Mouse (Mus musculus) midbrain, postnatal 0 days (tissue): ENCODE data around the gene Iqschfp. TPM values are rescaled to one million over a fixed set of nuclear protein-coding genes. Genes with fewer than 3 reads are reported as not detected.

Source experiments
- ATAC-seq: fragments of 200-750 bp; cut with Nextera tagmentation; 2 replicates; pipeline ENCODE4 v1.8.0; 2017; ENCODE audit warnings: moderate number of reproducible peaks, mild to moderate bottlenecking, moderate TSS enrichment, moderate library complexity; ENCODE audit not compliant: low FRiP score
- DNase-seq: peaks from one replicate; pipeline ENCODE4 v3.0.0-alpha.2; 2015; ENCODE audit warnings: low spot score
- H3K27ac ChIP-seq: fragments of 300-500 bp; sonication (generic); 2 replicates; pipeline ENCODE4 v1.5.1; 2014; ENCODE audit warnings: low read depth, mild to moderate bottlenecking, low read length, mixed read lengths
- H3K27me3 ChIP-seq: fragments of 300-500 bp; sonication (generic); 2 replicates; pipeline ENCODE4 v1.6.1; 2014; ENCODE audit warnings: low read length, control low read depth, mixed read lengths; ENCODE audit not compliant: insufficient read depth
- H3K36me3 ChIP-seq: fragments of 300-500 bp; sonication (generic); 2 replicates; pipeline ENCODE4 v1.6.1; 2014; ENCODE audit warnings: low read length, control low read depth, mixed read lengths; ENCODE audit not compliant: insufficient read depth
- H3K4me1 ChIP-seq: fragments of 300-500 bp; sonication (generic); 2 replicates; pipeline ENCODE4 v1.6.1; 2014; ENCODE audit warnings: mild to moderate bottlenecking, control low read depth, antibody characterized with exemption, low read length, mixed read lengths; ENCODE audit not compliant: insufficient read depth
- H3K4me2 ChIP-seq: fragments of 300-500 bp; sonication (generic); 2 replicates; pipeline ENCODE4 v1.6.1; 2014; ENCODE audit warnings: low read depth, mild to moderate bottlenecking, low read length, mixed read lengths; ENCODE audit not compliant: poor library complexity, severe bottlenecking
- H3K4me3 ChIP-seq: fragments of 300-500 bp; sonication (generic); 2 replicates; pipeline ENCODE4 v1.5.1; 2014; ENCODE audit warnings: low read depth, mild to moderate bottlenecking, low read length, moderate library complexity
- H3K9ac ChIP-seq: fragments of 300-500 bp; sonication (generic); replicated peaks from 2 replicates; pipeline ENCODE4 v1.6.1; 2014; ENCODE audit warnings: mild to moderate bottlenecking, low read length, moderate library complexity, mixed read lengths; ENCODE audit not compliant: poor library complexity, severe bottlenecking
- H3K9me3 ChIP-seq: fragments of 300-500 bp; sonication (generic); 2 replicates; pipeline ENCODE4 v1.6.1; 2016; ENCODE audit warnings: low read length, control low read depth
- CTCF ChIP-seq: IDR thresholded peaks from 2 replicates; pipeline ENCODE4 v1.5.1; 2016; ENCODE audit warnings: antibody characterized with exemption, mild to moderate bottlenecking
- WGBS: fragments of 180-500 bp; shearing (Covaris S2); extraction: QIAGEN DNeasy Blood & Tissue Kit; methylation state at CpG from one replicate; pipeline ENCODE4 v1.1.7; 2014; 5-methylcytosine and 5-hydroxymethylcytosine counted together
- polyA plus RNA-seq: library from polyadenylated mRNA; unstranded; fragments of >200 nt; fragmentation: Nextera tagmentation; extraction: Ambion mirVana; gene quantifications from 2 replicates; pipeline ENCODE4 v1.2.1, GENCODE M21; 2015
- total RNA-seq: library from RNA; depleted of rRNA; stranded (reverse); fragments of >200 nt; gene quantifications from 2 replicates; pipeline ENCODE4 v1.2.3, GENCODE M21; 2014

Gene Iqschfp
- total and polyA plus RNA-seq, 2 experiments from 2014 or later: 4.5 to 5.7 TPM

- peak; percentile 69 for TF ChIP-seq CTCF
- Histone ChIP-seq H3K4me3 (no peak overlapping the region), H3K27me3 (no peaks in the 10 kb centered on the region), H3K4me2 (no peak overlapping the region), H3K4me1 (0 out of 2 replicates have a peak, but pooled peaks cover 5% of the 10 kb centered on the region), H3K27ac (no peak overlapping the region), H3K9ac (no peak overlapping the region), H3K36me3 (peaks cover 2% of the 10 kb centered on the region; the same call in 1 of the 2 replicates), H3K9me3 (no peaks in the 10 kb centered on the region)
- WGBS: 64% methylated on average over 10 of the region's 10 CpGs
- DNase-seq: peak; percentile 78
- ATAC-seq: no peak
These were observed 723.2 kb downstream of the Iqschfp start for GRCm38 (mm10) chr3:68615042-68615810.

GRCm38 (mm10) chr3:68616363-68616762, 724.3 kb downstream of the Iqschfp start:
- WGBS: 93% methylated on average over 12 of the region's 12 CpGs
- ATAC-seq (no peak), DNase-seq (no peak)
- TF ChIP-seq CTCF: no peak
- no peak overlapping the region for H3K4me2 ChIP-seq
- no peak overlapping the region for H3K9ac ChIP-seq
- H3K27ac ChIP-seq: no peak overlapping the region
- H3K9me3 ChIP-seq: no peaks in the 10 kb centered on the region
- H3K27me3 ChIP-seq: no peaks in the 10 kb centered on the region
- H3K4me3 ChIP-seq: no peak overlapping the region
- H3K4me1 ChIP-seq: 0 out of 2 replicates have a peak, but pooled peaks cover 5% of the 10 kb centered on the region
- H3K36me3 ChIP-seq: peaks cover 8% of the 10 kb centered on the region

- H3K27me3 ChIP-seq: no peaks in the 10 kb centered on the region
- ATAC-seq: no peak
- no peak for DNase-seq
- 92% methylated on average over 10 of the region's 10 CpGs for WGBS
- no peak for TF ChIP-seq CTCF
- H3K4me2 ChIP-seq: no peak overlapping the region
- H3K27ac ChIP-seq: no peak overlapping the region
- H3K9me3 ChIP-seq: no peaks in the 10 kb centered on the region
- H3K4me3 ChIP-seq: no peak overlapping the region
- 0 out of 2 replicates have a peak, but pooled peaks cover 5% of the 10 kb centered on the region for H3K4me1 ChIP-seq
- no peak overlapping the region for H3K9ac ChIP-seq
- peaks cover 15% of the 10 kb centered on the region for H3K36me3 ChIP-seq
These were observed 725.7 kb downstream of the Iqschfp start for GRCm38 (mm10) chr3:68617708-68618107.

- no peak for TF ChIP-seq CTCF
- Histone ChIP-seq H3K4me1 (0 out of 2 replicates have a peak, but pooled peaks cover 4% of the 10 kb centered on the region), H3K36me3 (peaks cover 15% of the 10 kb centered on the region), H3K9ac (no peak overlapping the region), H3K27ac (no peak overlapping the region), H3K9me3 (no peaks in the 10 kb centered on the region), H3K4me3 (no peak overlapping the region), H3K4me2 (no peak overlapping the region), H3K27me3 (no peaks in the 10 kb centered on the region)
- ATAC-seq (no peak), DNase-seq (no peak)
- WGBS: 76% methylated on average over 5 of the region's 5 CpGs
These were observed 727.1 kb downstream of the Iqschfp start for GRCm38 (mm10) chr3:68619097-68619496.

GRCm38 (mm10) chr3:68621971-68622370, 729.9 kb downstream of the Iqschfp start:
- WGBS: 95% methylated on average over 3 of the region's 3 CpGs
- Histone ChIP-seq H3K27ac (no peak overlapping the region), H3K4me3 (no peak overlapping the region), H3K4me1 (0 out of 2 replicates have a peak, but pooled peaks cover 2% of the 10 kb centered on the region), H3K9me3 (no peaks in the 10 kb centered on the region), H3K9ac (no peak overlapping the region), H3K4me2 (no peak overlapping the region), H3K36me3 (peaks cover 32% of the 10 kb centered on the region), H3K27me3 (no peaks in the 10 kb centered on the region)
- TF ChIP-seq CTCF: no peak
- DNase-seq: no peak
- ATAC-seq: no peak

- H3K4me3 ChIP-seq: no peak overlapping the region
- no peak for TF ChIP-seq CTCF
- ATAC-seq (no peak), DNase-seq (no peak)
- peaks cover 39% of the 10 kb centered on the region for H3K36me3 ChIP-seq
- H3K4me1 ChIP-seq: 0 out of 2 replicates have a peak, but pooled peaks cover 2% of the 10 kb centered on the region
- H3K27ac ChIP-seq: no peak overlapping the region
- H3K9me3 ChIP-seq: no peaks in the 10 kb centered on the region
- H3K4me2 ChIP-seq: no peak overlapping the region
- H3K9ac ChIP-seq: no peak overlapping the region
- WGBS: 86% methylated on average over 5 of the region's 5 CpGs
- H3K27me3 ChIP-seq: no peaks in the 10 kb centered on the region
These were observed 731.0 kb downstream of the Iqschfp start for GRCm38 (mm10) chr3:68623036-68623435.
